Mouse (Mus musculus) left cerebral cortex, adult 11 months (tissue): ENCODE results near the gene Cnr2.
"Not testable (repeated sequence)": the region's sequence is repeated elsewhere in the genome, so short reads cannot be mapped to it uniquely, and the experiment has no call there.

Source experiments
- DNase-seq: peaks from one replicate; pipeline ENCODE4 v3.0.0; 2022; ENCODE audit warnings: low spot score

Cnr2 gene

DNA sequence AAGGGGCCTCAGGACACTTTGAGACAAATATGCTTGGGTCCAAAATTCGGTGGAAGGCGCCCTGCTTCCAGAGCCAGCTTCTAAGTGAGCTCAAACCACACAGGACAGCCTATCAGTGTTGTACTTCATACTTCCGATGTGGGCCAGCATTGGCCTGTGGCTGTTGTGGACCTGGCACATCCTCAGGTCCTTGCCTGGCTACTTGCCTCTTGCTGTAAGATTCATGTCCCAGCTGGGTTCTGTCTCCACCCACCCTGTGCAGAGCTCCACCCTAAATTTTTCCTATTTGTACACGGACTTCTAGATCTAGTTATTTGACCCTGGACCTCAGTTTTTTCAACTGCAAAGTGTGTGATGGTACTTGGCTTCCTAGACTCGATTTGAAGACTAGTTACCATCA lies 40.3 kb downstream of the Cnr2 start:
- DNase-seq = no peak

DNA sequence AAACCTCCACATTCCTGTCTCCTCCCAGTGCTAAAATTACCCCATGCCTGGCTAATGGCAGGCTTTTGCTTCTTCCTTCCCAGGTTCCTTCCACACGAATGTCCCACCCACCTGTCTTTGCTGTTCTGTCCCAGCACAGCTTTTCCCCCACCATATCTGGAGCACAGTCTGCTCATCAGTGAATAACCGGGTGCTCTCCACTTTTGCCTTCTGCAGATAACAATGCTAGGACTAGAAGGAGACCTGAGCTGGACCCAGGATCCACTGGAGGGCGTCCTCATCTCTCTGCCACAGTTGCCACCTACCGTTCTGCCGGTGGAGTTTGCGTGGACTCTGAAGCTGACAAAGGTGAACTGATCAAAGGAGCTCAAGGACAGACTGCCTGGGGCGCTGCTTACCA lies 43.7 kb downstream of the Cnr2 start:
- DNase-seq = no peak

- DNase-seq = not testable (repeated sequence)
Measured at GRCm38 (mm10) chr4:135941026-135941425, 45.8 kb downstream of the Cnr2 start.

DNA sequence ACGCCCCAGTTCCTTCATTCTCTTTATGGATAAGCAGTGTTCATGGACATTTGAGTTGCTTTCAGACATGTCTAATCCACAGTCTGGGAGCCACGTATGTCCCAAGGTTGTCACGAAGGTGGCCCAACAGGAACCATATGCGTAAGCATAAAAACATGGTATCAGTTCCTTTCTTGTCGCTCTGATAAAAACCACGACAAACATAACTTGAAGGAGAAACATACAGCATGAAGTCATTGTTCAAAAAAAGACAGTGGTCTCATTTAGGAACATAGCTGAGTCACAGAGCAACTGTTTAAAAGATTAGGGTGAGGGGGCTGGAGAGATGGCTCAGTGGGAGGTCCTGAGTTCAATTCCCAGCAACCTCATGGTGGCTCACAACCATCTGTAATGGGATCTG lies 47.0 kb downstream of the Cnr2 start:
- DNase-seq = no peak

- DNase-seq = no peak
Measured at GRCm38 (mm10) chr4:135943389-135943788, 48.2 kb downstream of the Cnr2 start.

GRCm38 (mm10) chr4:135945706-135946105 lies 50.5 kb downstream of the Cnr2 start:
- no peak for DNase-seq

DNA sequence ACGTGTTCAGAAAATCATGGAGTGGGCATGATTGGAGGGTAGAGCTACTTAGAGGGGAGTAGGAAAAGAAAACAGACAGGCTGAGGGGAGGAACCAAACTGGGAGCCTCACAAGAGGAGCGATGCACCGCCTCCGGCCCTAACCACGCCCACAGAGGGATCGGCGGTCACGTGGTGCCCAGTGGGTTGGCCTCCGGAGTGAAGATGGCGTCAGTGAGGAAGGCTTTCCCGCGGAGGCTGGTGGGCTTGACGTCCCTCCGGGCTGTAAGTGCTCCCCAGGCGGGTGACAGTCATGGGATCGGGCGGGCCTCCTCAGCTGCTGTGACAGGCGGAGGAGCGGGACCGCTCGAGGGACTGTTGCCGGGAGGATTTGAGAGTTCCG lies 51.1 kb downstream of the Cnr2 start, which contains the start of gene Hmgcl:
Hmgcl (plus strand) TSS at position 171 of the 381 bp plus-strand sequence.
- DNase-seq = peak; percentile 87

- DNase-seq = no peak
Measured at GRCm38 (mm10) chr4:135946659-135947301, 51.6 kb downstream of the Cnr2 start.

GRCm38 (mm10) chr4:135948142-135948541 lies 52.9 kb downstream of the Cnr2 start:
- DNase-seq = no peak

- DNase-seq = no peak
Measured at GRCm38 (mm10) chr4:135949475-135949874, 54.3 kb downstream of the Cnr2 start.

- DNase-seq = no peak
Measured at GRCm38 (mm10) chr4:135949911-135950310, 54.7 kb downstream of the Cnr2 start.

DNA sequence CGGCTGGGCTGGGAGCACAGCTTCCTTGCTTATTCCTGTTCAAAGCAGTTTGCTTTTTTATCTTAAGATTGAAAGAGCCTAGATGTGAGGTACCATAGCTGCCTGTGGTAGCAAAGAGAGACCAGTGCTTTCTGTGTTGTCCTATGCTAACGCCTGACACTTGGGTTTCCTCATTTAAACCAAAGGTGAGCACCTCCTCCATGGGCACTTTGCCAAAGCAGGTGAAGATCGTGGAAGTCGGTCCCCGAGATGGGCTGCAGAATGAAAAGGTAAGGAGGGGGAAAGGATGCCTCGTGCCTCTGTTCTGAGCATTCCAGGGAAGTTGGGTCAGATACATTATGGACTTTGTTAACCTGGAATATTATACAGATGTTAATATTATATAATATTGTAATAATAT lies 55.2 kb downstream of the Cnr2 start:
- no peak for DNase-seq

DNA sequence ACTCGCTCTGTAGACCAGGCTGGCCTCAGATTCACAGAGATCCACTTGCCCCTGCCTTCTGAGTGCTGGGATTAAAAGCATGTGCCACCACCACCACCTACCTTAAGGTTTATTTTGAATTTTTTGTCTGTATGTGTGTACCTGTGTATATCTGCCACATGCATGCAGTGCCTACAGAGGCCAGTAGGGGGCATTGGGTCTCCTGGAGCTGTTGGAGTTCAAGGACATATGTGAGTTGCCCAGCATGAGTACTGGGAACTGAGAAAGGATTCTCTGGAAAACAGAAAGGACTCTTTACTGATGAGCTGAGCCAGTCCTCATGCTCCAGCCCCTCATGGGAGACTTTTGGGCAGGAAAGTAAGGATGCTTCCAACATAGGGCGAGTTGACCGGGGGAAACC lies 56.3 kb downstream of the Cnr2 start:
- DNase-seq = no peak

DNA sequence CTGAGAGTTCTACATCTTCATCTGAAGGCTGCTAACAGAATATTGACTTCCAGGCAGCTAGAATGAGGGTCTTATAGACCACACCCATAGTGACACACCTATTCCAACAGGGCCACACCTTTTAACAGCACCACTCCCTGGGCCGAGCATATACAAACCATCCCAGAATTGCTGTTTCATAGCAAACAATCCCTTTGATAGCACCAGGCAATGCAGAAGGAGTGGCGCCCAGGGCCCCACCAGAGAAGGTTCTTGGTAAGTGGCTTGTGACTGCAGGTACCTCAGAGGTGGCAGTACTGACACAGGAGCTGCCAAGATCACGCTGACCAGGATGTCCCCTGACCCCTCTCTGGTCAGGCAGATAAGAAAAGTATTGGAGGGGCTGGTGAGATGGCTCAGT lies 58.0 kb downstream of the Cnr2 start:
- no peak for DNase-seq

DNA sequence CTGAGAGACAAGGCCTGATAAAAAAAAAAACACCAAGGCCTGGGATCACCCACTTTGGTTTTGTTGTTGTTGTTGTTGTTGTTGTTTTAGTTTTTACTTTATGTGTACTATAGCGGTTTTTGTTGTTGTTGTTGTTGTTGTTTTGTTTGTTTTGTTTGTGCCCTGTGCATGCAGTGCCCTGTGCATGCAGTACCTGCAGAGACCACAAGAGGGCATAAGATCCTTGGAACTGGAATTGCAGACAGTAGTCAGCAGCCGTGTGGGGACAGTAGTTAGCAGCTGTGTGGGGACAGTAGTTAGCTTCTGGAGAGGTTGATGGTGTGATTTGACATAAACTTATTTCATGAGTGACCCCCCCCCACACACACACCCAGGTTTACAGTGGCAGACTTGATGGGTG lies 59.0 kb downstream of the Cnr2 start:
- no peak for DNase-seq

DNA sequence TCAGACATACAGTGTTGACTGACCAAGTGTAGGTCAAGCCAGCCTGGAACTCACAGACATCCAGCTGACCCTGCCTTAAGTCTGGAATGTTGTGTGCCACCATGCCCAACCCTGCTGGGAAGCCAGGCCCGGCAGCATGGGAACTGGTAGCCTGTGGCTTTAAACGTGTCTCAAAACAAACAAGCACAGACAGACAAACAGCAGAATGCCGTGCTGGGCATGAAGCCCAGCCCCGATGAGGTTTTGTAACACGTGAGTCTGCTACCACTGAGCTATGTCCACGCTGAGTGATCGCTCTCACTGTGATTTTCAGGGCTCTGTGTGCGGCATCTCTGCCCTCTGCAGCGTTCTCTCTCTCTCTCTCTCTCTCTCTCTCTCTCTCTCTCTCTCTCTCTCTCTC lies 60.7 kb downstream of the Cnr2 start:
- no peak for DNase-seq

- DNase-seq = no peak
Measured at GRCm38 (mm10) chr4:135958354-135958753, 63.2 kb downstream of the Cnr2 start.

GRCm38 (mm10) chr4:135960717-135961116 lies 65.5 kb downstream of the Cnr2 start:
- peak; percentile 77 for DNase-seq

- DNase-seq = no peak
Measured at GRCm38 (mm10) chr4:135961709-135962108, 66.5 kb downstream of the Cnr2 start.

GRCm38 (mm10) chr4:135962198-135962597 lies 67.0 kb downstream of the Cnr2 start:
- no peak for DNase-seq

DNA sequence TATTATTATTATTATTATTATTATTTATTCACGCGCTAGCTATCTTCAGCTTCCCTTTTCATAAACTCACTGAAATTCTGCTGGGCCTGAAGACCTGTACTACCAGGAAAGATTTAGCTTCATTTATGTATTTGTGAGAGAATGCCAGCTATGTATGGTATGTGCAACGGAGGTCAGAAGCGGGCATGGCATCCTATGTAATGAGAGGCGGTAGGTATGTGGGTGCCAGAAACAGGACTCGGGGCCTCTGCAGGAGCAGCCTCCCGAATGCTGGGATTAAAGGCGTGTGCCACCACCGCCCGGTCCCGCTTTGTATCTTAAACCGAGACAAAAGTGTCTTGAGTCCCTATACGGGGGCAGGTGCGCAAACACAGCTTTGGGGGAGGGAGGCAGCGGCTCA lies 67.8 kb downstream of the Cnr2 start:
- DNase-seq = no peak

- peak; percentile 88 for DNase-seq
Measured at GRCm38 (mm10) chr4:135963457-135964193, 68.4 kb downstream of the Cnr2 start, which contains the start of gene Gale. TSS of gene Gale (plus strand) at chr4:135963727.

- no peak for DNase-seq
Measured at GRCm38 (mm10) chr4:135964426-135964825, 69.2 kb downstream of the Cnr2 start.

- no peak for DNase-seq
Measured at GRCm38 (mm10) chr4:135965113-135965512, 69.9 kb downstream of the Cnr2 start.
